Mouse (Mus musculus) myocyte (in vitro differentiated cells): ENCODE results near the gene Zfp870. TPM values are rescaled to one million over a fixed set of nuclear protein-coding genes. Genes with fewer than 3 reads are reported as not detected.

ENCODE experiments used
- H3K27me3 ChIP-seq: one replicate; pipeline ENCODE4 v1.6.1; 2011; ENCODE audit not compliant: control insufficient read depth, insufficient read depth, insufficient read length
- H3K36me3 ChIP-seq: one replicate; pipeline ENCODE4 v1.6.1; 2011; ENCODE audit not compliant: control insufficient read depth, insufficient read depth
- H3K4me2 ChIP-seq: one replicate; pipeline ENCODE4 v1.6.1; 2011; ENCODE audit warnings: low read depth, control low read depth
- H3K4me3 ChIP-seq: one replicate; pipeline ENCODE4 v1.5.1; 2011; ENCODE audit warnings: mild to moderate bottlenecking, control low read depth, moderate library complexity
- H3K79me2 ChIP-seq: one replicate; pipeline ENCODE4 v1.6.1; 2011; ENCODE audit not compliant: control insufficient read depth, insufficient read depth
- H3ac ChIP-seq: one replicate; pipeline ENCODE4 v1.6.1; 2011; ENCODE audit not compliant: control insufficient read depth, insufficient read length
- CEBPB ChIP-seq: IDR thresholded peaks from 2 replicates; pipeline ENCODE4 v1.6.1; 2011; ENCODE audit warnings: mild to moderate bottlenecking, moderate library complexity; ENCODE audit not compliant: poor library complexity, insufficient read depth, severe bottlenecking
- E2F4 ChIP-seq: IDR thresholded peaks from one replicate; pipeline ENCODE4 v1.6.1; 2011; ENCODE audit warnings: mild to moderate bottlenecking, control low read depth, moderate library complexity; ENCODE audit not compliant: insufficient read depth
- MAX ChIP-seq: IDR thresholded peaks from one replicate; pipeline ENCODE4 v1.6.1; 2011; ENCODE audit warnings: low read depth, mild to moderate bottlenecking, control low read depth
- MYOD1 ChIP-seq, 3 experiments: IDR thresholded peaks; one replicate each; pipeline ENCODE4 v1.6.1; 2011; ENCODE audit warnings: control low read depth in 2 of 3, low read depth in 2 of 3, mild to moderate bottlenecking in 2 of 3, moderate library complexity in 1 of 3; ENCODE audit not compliant: insufficient read length in 2 of 3, control insufficient read depth in 1 of 3
- MYOG ChIP-seq, 3 experiments: IDR thresholded peaks; one replicate each; pipeline ENCODE4 v1.6.1; 2011; ENCODE audit warnings: control low read depth in 2 of 3, low read depth in 2 of 3, mild to moderate bottlenecking in 2 of 3; ENCODE audit not compliant: insufficient read length in 2 of 3, control insufficient read depth in 1 of 3, insufficient read depth in 1 of 3
- POLR2A ChIP-seq: IDR thresholded peaks from one replicate; pipeline ENCODE4 v1.6.1; 2011; ENCODE audit warnings: low read depth, mild to moderate bottlenecking, control low read depth, moderate library complexity; ENCODE audit not compliant: insufficient read length
- POLR2AphosphoS2 ChIP-seq: IDR thresholded peaks from one replicate; pipeline ENCODE4 v1.6.1; 2011; ENCODE audit warnings: low read depth, control low read depth; ENCODE audit not compliant: insufficient read length
- REST ChIP-seq: IDR thresholded peaks from one replicate; pipeline ENCODE4 v1.6.1; 2011; ENCODE audit warnings: mild to moderate bottlenecking, control low read depth, moderate library complexity; ENCODE audit not compliant: insufficient read depth, insufficient read length
- SRF ChIP-seq: IDR thresholded peaks from one replicate; pipeline ENCODE4 v1.6.1; 2011; ENCODE audit warnings: low read depth; ENCODE audit not compliant: control insufficient read depth, insufficient read length
- TCF12 ChIP-seq: IDR thresholded peaks from one replicate; pipeline ENCODE4 v1.6.1; 2011; ENCODE audit warnings: mild to moderate bottlenecking, control low read depth; ENCODE audit not compliant: poor library complexity, insufficient read depth, severe bottlenecking
- TCF3 ChIP-seq: IDR thresholded peaks from one replicate; pipeline ENCODE4 v1.6.1; 2011; ENCODE audit warnings: low read depth, control low read depth; ENCODE audit not compliant: insufficient read length
- USF1 ChIP-seq: IDR thresholded peaks from one replicate; pipeline ENCODE4 v1.6.1; 2011; ENCODE audit warnings: low read depth, mild to moderate bottlenecking, control low read depth, moderate library complexity
- polyA plus RNA-seq: library from polyadenylated mRNA; unstranded; fragments of >200 nt; fragmentation: generic; extraction: Trizol; gene quantifications from one replicate; pipeline ENCODE4 v1.2.1, GENCODE M21; 2012; ENCODE audit warnings: missing spikeins

The Zfp870 gene
- polyA plus RNA-seq, 1 experiment, result 0.91 TPM

- Histone ChIP-seq H3K4me2 (no peak overlapping the region), H3K4me3 (no peak overlapping the region), H3ac (no peak overlapping the region), H3K36me3 (no peaks in the 10 kb centered on the region), H3K79me2 (no peaks in the 10 kb centered on the region), H3K27me3 (peaks cover 6% of the 10 kb centered on the region)
- TF ChIP-seq TCF12, result no peak
- no peak for TF ChIP-seq MAX
- no peak for TF ChIP-seq POLR2AphosphoS2
- TF ChIP-seq E2F4, result no peak
- TF ChIP-seq CEBPB, result no peak
These were observed 2.5 kb upstream of the Zfp870 start for GRCm38 (mm10) chr17:32893901-32894300.

GRCm38 (mm10) chr17:32890852-32891238, 597 bp downstream of the Zfp870 start:
- Histone ChIP-seq H3K79me2 (no peaks in the 10 kb centered on the region), H3ac (no peak overlapping the region), H3K36me3 (no peaks in the 10 kb centered on the region), H3K4me3 (peak overlapping the region; percentile 70), H3K4me2 (peak overlapping the region; percentile 74), H3K27me3 (no peaks in the 10 kb centered on the region)
- TF ChIP-seq POLR2AphosphoS2, result no peak

GRCm38 (mm10) chr17:32889611-32890010, 1.8 kb downstream of the Zfp870 start:
- Histone ChIP-seq H3K4me3 (no peak overlapping the region), H3K27me3 (no peaks in the 10 kb centered on the region), H3K79me2 (no peaks in the 10 kb centered on the region), H3ac (no peak overlapping the region), H3K36me3 (no peaks in the 10 kb centered on the region), H3K4me2 (no peak overlapping the region)
- no peak for TF ChIP-seq POLR2A
- TF ChIP-seq E2F4, result no peak

GRCm38 (mm10) chr17:32880320-32881218, 10.9 kb downstream of the Zfp870 start:
- Histone ChIP-seq H3K79me2 (no peaks in the 10 kb centered on the region), H3K4me2 (no peak overlapping the region), H3K36me3 (peaks cover 4% of the 10 kb centered on the region), H3K27me3 (peaks cover 5% of the 10 kb centered on the region), H3K4me3 (no peak overlapping the region), H3ac (no peak overlapping the region)
- TF ChIP-seq MYOG (IDR thresholded peaks at IDR 0.05; ENCODE audit: control insufficient read depth in 1 of 3, insufficient read depth in 1 of 3, insufficient read length in 2 of 3, low read depth in 2 of 3) (no peak), USF1 (no peak), SRF (no peak), TCF3 (no peak), E2F4 (no peak), REST (no peak), MAX (no peak), POLR2AphosphoS2 (no peak), POLR2A (no peak), TCF12 (no peak), CEBPB (no peak), MYOD1 (IDR thresholded peaks at IDR 0.05; ENCODE audit: control insufficient read depth in 1 of 3, insufficient read length in 2 of 3, low read depth in 2 of 3) (no peak)

- Histone ChIP-seq H3K4me2 (no peak overlapping the region), H3K27me3 (peaks cover 5% of the 10 kb centered on the region), H3ac (no peak overlapping the region), H3K36me3 (peaks cover 4% of the 10 kb centered on the region), H3K4me3 (no peak overlapping the region), H3K79me2 (no peaks in the 10 kb centered on the region)
- TF ChIP-seq SRF (no peak), TCF12 (no peak), CEBPB (no peak), E2F4 (no peak), POLR2AphosphoS2 (no peak), TCF3 (no peak), MYOG (IDR thresholded peaks at IDR 0.05; ENCODE audit: control insufficient read depth in 1 of 3, insufficient read depth in 1 of 3, insufficient read length in 2 of 3, low read depth in 2 of 3) (no peak), POLR2A (no peak), REST (no peak), USF1 (no peak), MAX (no peak)
These were observed 12.7 kb downstream of the Zfp870 start for GRCm38 (mm10) chr17:32878773-32879172.
